Mouse (Mus musculus) adrenal gland, adult (tissue): Measurements from ENCODE around the gene Aqp6.

Source experiments
- DNase-seq, 2 experiments: peaks; one replicate each; pipeline ENCODE4 v3.0.0; 2022 to 2023; ENCODE audit warnings: low spot score in 1 of 2; ENCODE audit not compliant: inconsistent age in 2 of 2

Aqp6 gene

GRCm38 (mm10) chr15:99643832-99644231, 42.6 kb downstream of the Aqp6 start:
- DNase-seq = no peak

- DNase-seq = no peak
Measured at GRCm38 (mm10) chr15:99644776-99645175, 43.6 kb downstream of the Aqp6 start.

- DNase-seq = no peak
Measured at GRCm38 (mm10) chr15:99648326-99648725, 47.1 kb downstream of the Aqp6 start.

GRCm38 (mm10) chr15:99649067-99649761, 48.0 kb downstream of the Aqp6 start:
- no peak for DNase-seq

GRCm38 (mm10) chr15:99650304-99650703, 49.1 kb downstream of the Aqp6 start:
- no peak for DNase-seq

- peak; percentile 96 to 99 for DNase-seq
Measured at GRCm38 (mm10) chr15:99651163-99651872, 50.1 kb downstream of the Aqp6 start, which contains the start of gene Racgap1. Gene Racgap1 (minus strand): TSS chr15:99651656.

- DNase-seq = no peak
Measured at GRCm38 (mm10) chr15:99651984-99652872, 51.0 kb downstream of the Aqp6 start.

- no peak for DNase-seq
Measured at GRCm38 (mm10) chr15:99653291-99653690, 52.1 kb downstream of the Aqp6 start.

- no peak for DNase-seq
Measured at GRCm38 (mm10) chr15:99653876-99654275, 52.7 kb downstream of the Aqp6 start.
